Mouse (Mus musculus) heart, adult 2 months (tissue): ENCODE measurements around the gene Apobec1. TPM values are rescaled to one million over a fixed set of nuclear protein-coding genes. Genes with fewer than 3 reads are reported as not detected.

Experiments
- DNase-seq, 2 experiments: peaks; one replicate each; pipeline ENCODE4 v3.0.0; 2021
- H3K27ac ChIP-seq: fragments of 200-600 bp; 2 replicates; pipeline ENCODE4 v1.8.1; 2022
- H3K27me3 ChIP-seq: fragments of 200-500 bp; 2 replicates; pipeline ENCODE4 v1.6.1; 2012; ENCODE audit warnings: mild to moderate bottlenecking, low read length, inconsistent platforms, mixed read lengths; ENCODE audit not compliant: control insufficient read depth, insufficient read depth
- H3K36me3 ChIP-seq: fragments of 200-500 bp; 2 replicates; pipeline ENCODE4 v1.6.1; 2012; ENCODE audit warnings: low read length, inconsistent platforms; ENCODE audit not compliant: control insufficient read depth, insufficient read depth
- H3K4me1 ChIP-seq: fragments of 200-500 bp; 2 replicates; pipeline ENCODE4 v1.6.1; 2011; ENCODE audit warnings: low read length; ENCODE audit not compliant: control insufficient read depth, insufficient read depth
- H3K4me3 ChIP-seq: fragments of 200-600 bp; 2 replicates; pipeline ENCODE4 v1.8.1; 2022
- H3K79me2 ChIP-seq: fragments of 200-500 bp; replicated peaks from 2 replicates; pipeline ENCODE4 v1.6.1; 2012; ENCODE audit warnings: mild to moderate bottlenecking, inconsistent platforms, low read length, moderate library complexity, mixed read lengths; ENCODE audit not compliant: control insufficient read depth, insufficient read depth
- H3K9ac ChIP-seq: fragments of 200-500 bp; 2 replicates; pipeline ENCODE4 v1.6.1; 2012; ENCODE audit warnings: low read depth, mild to moderate bottlenecking, control low read depth, inconsistent platforms, low read length, mixed read lengths
- CTCF ChIP-seq: fragments of 200-600 bp; IDR thresholded peaks from 2 replicates; pipeline ENCODE4 v1.8.1; 2022; ENCODE audit warnings: antibody characterized with exemption, mild to moderate bottlenecking, moderate library complexity
- EP300 ChIP-seq: fragments of 200-500 bp; IDR thresholded peaks from 2 replicates; pipeline ENCODE4 v1.6.1; 2011; ENCODE audit warnings: low read depth, low read length, control low read depth; ENCODE audit not compliant: insufficient read depth
- POLR2A ChIP-seq: fragments of 200-500 bp; IDR thresholded peaks from 2 replicates; pipeline ENCODE4 v1.6.1; 2011; ENCODE audit warnings: mild to moderate bottlenecking, low read depth, low read length, control low read depth; ENCODE audit not compliant: insufficient read depth
- WGBS: fragments of 180-500 bp; shearing (Covaris S2); methylation state at CpG from one replicate; pipeline ENCODE4 v1.1.7; 2018; 5-methylcytosine and 5-hydroxymethylcytosine counted together
- intact Hi-C: fragments of 180-260 bp; cut with DNase I; formaldehyde crosslinking; loops from one replicate; pipeline ENCODE4 v1.15.1; 2025
- polyA plus RNA-seq: library from polyadenylated mRNA; depleted of rRNA; stranded (reverse); fragments of >200 nt; gene quantifications from 2 replicates; pipeline ENCODE4 v1.2.3, GENCODE M21; 2012
- total RNA-seq, 2 experiments: library from RNA; stranded (reverse); gene quantifications; 2 replicates each; pipeline ENCODE4 v1.2.3; 2021

Gene Apobec1
- total and polyA plus RNA-seq, 3 experiments = 4.8 to 9.8 (median 6.1) TPM

DNA sequence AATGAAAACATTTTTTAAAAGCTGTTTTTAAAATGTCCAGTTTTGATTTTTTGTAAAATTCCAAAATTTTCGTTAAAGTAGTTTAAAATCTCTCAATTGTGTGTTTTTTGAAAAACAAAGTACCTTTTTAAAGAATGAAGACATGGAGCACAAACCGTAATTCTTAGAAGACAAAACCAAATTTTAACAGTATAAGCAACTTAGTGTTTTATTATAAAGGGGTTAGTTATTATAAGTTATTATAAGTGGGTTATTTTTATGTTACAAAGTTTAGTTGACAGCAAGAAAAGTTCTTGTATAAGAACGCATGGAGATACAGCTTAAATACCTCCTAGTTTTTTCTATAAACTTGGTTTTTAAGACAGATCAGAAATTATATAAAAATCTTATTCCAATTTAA is 629 bp downstream of the Apobec1 start:
- DNase-seq = no peak
- 66% methylated on average over 3 of the region's 3 CpGs for WGBS
- peak overlapping the region; percentile 90 for H3K27ac ChIP-seq
- intact Hi-C loops = no loop called here
- no peak overlapping the region for H3K9ac ChIP-seq
- H3K27me3 ChIP-seq = no peaks in the 10 kb centered on the region
- no peak for TF ChIP-seq EP300
- TF ChIP-seq POLR2A = no peak
- TF ChIP-seq CTCF = no peak
- H3K4me3 ChIP-seq = peak overlapping the region; percentile 58
- no peaks in the 10 kb centered on the region for H3K79me2 ChIP-seq
- H3K36me3 ChIP-seq = peaks cover 6% of the 10 kb centered on the region
- H3K4me1 ChIP-seq = peaks cover 3% of the 10 kb centered on the region; the same call in 1 of the 2 replicates

DNA sequence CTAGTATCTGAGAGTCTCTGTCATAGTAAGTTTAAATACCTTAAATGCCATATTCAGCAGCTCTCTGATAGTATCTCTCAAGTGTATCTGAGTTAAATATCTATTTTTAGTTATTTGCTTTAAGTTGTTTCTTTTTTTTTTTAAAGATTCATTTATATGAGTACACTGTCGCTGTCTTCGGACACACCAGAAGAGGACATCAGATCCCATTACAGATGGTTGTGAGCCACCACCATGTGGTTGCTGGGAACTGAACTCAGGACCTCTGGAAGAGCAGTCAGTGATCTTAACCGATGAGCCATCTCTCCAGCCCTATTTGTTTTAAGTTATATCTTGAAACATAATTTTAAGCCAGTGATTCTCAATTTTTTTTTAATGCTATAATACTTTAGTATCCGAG is 1.2 kb downstream of the Apobec1 start:
- no peak overlapping the region; the same call in 1 of the 2 replicates for H3K27ac ChIP-seq
- intact Hi-C loops = no loop called here
- no peak for DNase-seq
- peaks cover 3% of the 10 kb centered on the region; the same call in 1 of the 2 replicates for H3K4me1 ChIP-seq
- no peak for TF ChIP-seq CTCF
- no peak for TF ChIP-seq EP300
- no peak for TF ChIP-seq POLR2A
- no peak overlapping the region; the same call in 1 of the 2 replicates for H3K4me3 ChIP-seq
- no peaks in the 10 kb centered on the region for H3K27me3 ChIP-seq
- H3K79me2 ChIP-seq = no peaks in the 10 kb centered on the region
- WGBS = 82% methylated on average over 4 of the region's 4 CpGs
- no peak overlapping the region for H3K9ac ChIP-seq
- peaks cover 6% of the 10 kb centered on the region for H3K36me3 ChIP-seq

DNA sequence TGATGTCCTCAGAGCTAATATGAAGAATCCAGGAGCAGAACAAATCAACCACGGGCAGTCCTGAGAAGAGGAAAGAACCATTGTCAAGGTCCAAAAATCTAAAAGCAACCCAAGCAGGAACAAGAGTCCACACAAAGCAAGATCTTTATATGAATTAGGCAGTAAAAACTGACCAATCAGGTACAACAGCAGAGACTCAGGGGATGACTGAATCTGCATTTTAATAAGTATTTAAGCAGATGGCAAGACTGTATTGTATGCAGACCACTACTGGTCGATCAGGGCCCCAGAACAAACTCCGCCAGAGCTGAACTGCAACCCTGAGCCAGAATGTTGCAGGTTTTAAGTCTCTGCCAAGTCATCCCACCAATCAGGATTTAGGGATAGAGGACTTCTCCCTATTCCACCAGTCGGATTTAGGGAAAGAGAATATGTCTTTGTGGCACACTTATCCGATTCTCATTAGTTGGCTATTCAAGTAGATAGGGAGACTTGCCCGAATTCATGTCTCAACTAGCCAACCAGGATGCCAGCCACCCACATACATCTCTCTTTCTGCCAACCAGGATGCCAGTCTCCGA is 2.1 kb downstream of the Apobec1 start:
- no peak for DNase-seq
- H3K27me3 ChIP-seq = no peaks in the 10 kb centered on the region
- no peaks in the 10 kb centered on the region for H3K79me2 ChIP-seq
- intact Hi-C loops = no loop called here
- peaks cover 3% of the 10 kb centered on the region; the same call in 1 of the 2 replicates for H3K4me1 ChIP-seq
- H3K4me3 ChIP-seq = no peak overlapping the region
- TF ChIP-seq EP300 (no peak), POLR2A (no peak), CTCF (no peak)
- WGBS = 62% methylated on average over 7 of the region's 7 CpGs
- H3K9ac ChIP-seq = no peak overlapping the region
- peaks cover 6% of the 10 kb centered on the region for H3K36me3 ChIP-seq
- H3K27ac ChIP-seq = peak overlapping the region; percentile 9; the same call in 1 of the 2 replicates

DNA sequence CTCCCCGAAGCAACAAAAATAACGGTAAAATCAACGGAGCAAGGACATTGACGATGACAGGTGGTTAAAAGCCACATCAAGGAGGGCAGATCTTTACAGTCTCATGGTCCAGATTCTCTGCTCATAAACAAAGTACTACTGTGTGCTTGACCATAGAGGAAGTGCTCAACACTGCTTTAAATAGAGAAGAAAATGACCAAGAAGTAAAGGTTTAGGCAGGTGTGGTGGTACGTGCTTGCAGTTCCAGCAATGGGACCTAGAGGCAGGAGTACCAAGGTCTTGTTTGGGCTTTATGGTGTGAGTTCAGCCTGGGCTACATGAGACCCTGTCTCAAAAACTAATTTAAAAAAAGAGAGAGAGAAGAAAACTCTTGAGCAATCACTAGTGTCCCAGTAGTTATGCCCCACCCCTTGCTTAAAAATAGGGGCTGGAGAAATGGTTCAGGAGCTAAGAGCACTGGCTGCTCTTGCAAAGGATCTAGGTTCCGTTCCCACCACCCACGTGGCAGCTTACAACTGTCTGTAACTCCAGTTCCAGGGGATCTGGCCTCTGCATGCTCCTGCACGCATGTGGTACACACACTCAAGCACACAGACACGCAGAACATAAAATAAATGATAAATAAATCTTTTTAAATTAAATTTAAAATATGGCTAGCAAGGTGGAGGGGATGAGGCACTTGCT is 3.0 kb downstream of the Apobec1 start:
- no peak overlapping the region; the same call in 1 of the 2 replicates for H3K9ac ChIP-seq
- TF ChIP-seq CTCF (no peak), EP300 (no peak), POLR2A (no peak)
- no peaks in the 10 kb centered on the region for H3K79me2 ChIP-seq
- H3K36me3 ChIP-seq = peaks cover 6% of the 10 kb centered on the region
- H3K4me1 ChIP-seq = peaks cover 3% of the 10 kb centered on the region; the same call in 1 of the 2 replicates
- DNase-seq = peak in 1 of 2 experiments; percentile 23
- H3K27ac ChIP-seq = peak overlapping the region; percentile 38; the same call in 1 of the 2 replicates
- no peak overlapping the region for H3K4me3 ChIP-seq
- 88% methylated on average over 9 of the region's 9 CpGs for WGBS
- H3K27me3 ChIP-seq = no peaks in the 10 kb centered on the region
- intact Hi-C loops = no loop called here

GRCm38 (mm10) chr6:122598436-122598835 is 3.8 kb downstream of the Apobec1 start:
- 43% methylated on average over 6 of the region's 6 CpGs for WGBS
- Histone ChIP-seq H3K36me3 (peaks cover 6% of the 10 kb centered on the region), H3K27me3 (no peaks in the 10 kb centered on the region), H3K27ac (peak overlapping the region; percentile 38), H3K4me3 (no peak overlapping the region), H3K79me2 (no peaks in the 10 kb centered on the region), H3K9ac (peak overlapping the region; percentile 23; the same call in 1 of the 2 replicates), H3K4me1 (peaks cover 3% of the 10 kb centered on the region; the same call in 1 of the 2 replicates)
- intact Hi-C loops = no loop called here
- no peak for DNase-seq
- no peak for TF ChIP-seq EP300
- no peak for TF ChIP-seq CTCF
- TF ChIP-seq POLR2A = no peak

GRCm38 (mm10) chr6:122598014-122598413 is 4.2 kb downstream of the Apobec1 start:
- TF ChIP-seq CTCF (no peak), EP300 (no peak), POLR2A (no peak)
- Histone ChIP-seq H3K36me3 (peaks cover 6% of the 10 kb centered on the region), H3K27me3 (no peaks in the 10 kb centered on the region), H3K79me2 (no peaks in the 10 kb centered on the region), H3K4me1 (peaks cover 3% of the 10 kb centered on the region; the same call in 1 of the 2 replicates), H3K27ac (peak overlapping the region; percentile 38; the same call in 1 of the 2 replicates), H3K4me3 (no peak overlapping the region), H3K9ac (no peak overlapping the region)
- peak in 1 of 2 experiments; percentile 21 for DNase-seq
- intact Hi-C loops = no loop called here
- 66% methylated on average over 4 of the region's 4 CpGs for WGBS
